Mouse (Mus musculus): ENCODE results near the gene Gm10118. TPM values are rescaled to one million over a fixed set of nuclear protein-coding genes. Genes with fewer than 3 reads are reported as not detected.

Gm10118 gene
- 1.2 and 2.1 TPM in 2 replicates for polyA plus RNA-seq (2014; fragmentation: Nextera tagmentation; extraction: Ambion mirVana)

GRCm38 (mm10) chr10:63927334-63927733 lies at the start of gene Gm10118:
Gm10118 (minus strand) TSS chr10:63927434.
- Histone ChIP-seq H3K9me3 (ENCODE audit: control insufficient read depth, low read length) (no peaks in the 10 kb centered on the region), H3K4me1 (ENCODE audit: control insufficient read depth, insufficient read depth, low read length) (no peaks in the 10 kb centered on the region), H3K4me3 (replicated peaks; ENCODE audit: low read depth, low read length) (no peak within 1 kb of the TSS), H3K4me2 (ENCODE audit: low read length) (no peak within 1 kb of the TSS), H3K9ac (replicated peaks; ENCODE audit: low read length) (no peak within 1 kb of the TSS), H3K36me3 (ENCODE audit: control insufficient read depth, insufficient read depth, low read length) (no peaks in the 10 kb centered on the region), H3K27ac (replicated peaks; ENCODE audit: low read depth, low read length) (no peak within 1 kb of the TSS), H3K27me3 (ENCODE audit: control insufficient read depth, insufficient read depth, low read length) (no peaks in the 10 kb centered on the region)
- no peak for DNase-seq
- no peak for ATAC-seq (ENCODE audit: low FRiP score, low TSS enrichment)

- Histone ChIP-seq H3K9me3 (ENCODE audit: control insufficient read depth, low read length) (no peaks in the 10 kb centered on the region), H3K4me2 (ENCODE audit: low read length) (no peak overlapping the region), H3K4me3 (replicated peaks; ENCODE audit: low read depth, low read length) (no peak overlapping the region), H3K9ac (replicated peaks; ENCODE audit: low read length) (no peak overlapping the region), H3K27ac (replicated peaks; ENCODE audit: low read depth, low read length) (no peak overlapping the region), H3K4me1 (ENCODE audit: control insufficient read depth, insufficient read depth, low read length) (0 out of 2 replicates have a peak, but pooled peaks cover 1% of the 10 kb centered on the region), H3K27me3 (ENCODE audit: control insufficient read depth, insufficient read depth, low read length) (no peaks in the 10 kb centered on the region), H3K36me3 (ENCODE audit: control insufficient read depth, insufficient read depth, low read length) (no peaks in the 10 kb centered on the region)
- DNase-seq (no peak), ATAC-seq (ENCODE audit: low FRiP score, low TSS enrichment) (no peak)
- 95% methylated on average over 2 of the region's 2 CpGs for WGBS
Measured at GRCm38 (mm10) chr10:63972300-63972699, 45.1 kb upstream of the Gm10118 start.

GRCm38 (mm10) chr10:63954308-63954930 lies 27.2 kb upstream of the Gm10118 start:
- Histone ChIP-seq H3K4me3 (replicated peaks; ENCODE audit: low read depth, low read length) (no peak overlapping the region), H3K4me2 (ENCODE audit: low read length) (no peak overlapping the region), H3K4me1 (ENCODE audit: control insufficient read depth, insufficient read depth, low read length) (no peaks in the 10 kb centered on the region), H3K27ac (replicated peaks; ENCODE audit: low read depth, low read length) (0 out of 2 replicates have a peak overlapping the region, but pooled peaks have one; percentile 1), H3K9ac (replicated peaks; ENCODE audit: low read length) (no peak overlapping the region), H3K9me3 (ENCODE audit: control insufficient read depth, low read length) (no peaks in the 10 kb centered on the region), H3K36me3 (ENCODE audit: control insufficient read depth, insufficient read depth, low read length) (no peaks in the 10 kb centered on the region), H3K27me3 (ENCODE audit: control insufficient read depth, insufficient read depth, low read length) (no peaks in the 10 kb centered on the region)
- DNase-seq (peak; percentile 43), ATAC-seq (ENCODE audit: low FRiP score, low TSS enrichment) (no peak)
- 23% methylated on average over 6 of the region's 7 CpGs for WGBS

- Histone ChIP-seq H3K4me3 (replicated peaks; ENCODE audit: low read depth, low read length) (no peak overlapping the region), H3K4me1 (ENCODE audit: control insufficient read depth, insufficient read depth, low read length) (no peaks in the 10 kb centered on the region), H3K36me3 (ENCODE audit: control insufficient read depth, insufficient read depth, low read length) (no peaks in the 10 kb centered on the region), H3K9me3 (ENCODE audit: control insufficient read depth, low read length) (no peaks in the 10 kb centered on the region), H3K4me2 (ENCODE audit: low read length) (no peak overlapping the region), H3K27ac (replicated peaks; ENCODE audit: low read depth, low read length) (no peak overlapping the region), H3K9ac (replicated peaks; ENCODE audit: low read length) (no peak overlapping the region), H3K27me3 (ENCODE audit: control insufficient read depth, insufficient read depth, low read length) (no peaks in the 10 kb centered on the region)
- ATAC-seq (ENCODE audit: low FRiP score, low TSS enrichment) (no peak), DNase-seq (no peak)
- 90% methylated on average over 1 of the region's 1 CpGs for WGBS
Measured at GRCm38 (mm10) chr10:63951481-63951880, 24.2 kb upstream of the Gm10118 start.

- 81% methylated on average over 8 of the region's 8 CpGs for WGBS
- Histone ChIP-seq H3K4me3 (replicated peaks; ENCODE audit: low read depth, low read length) (no peak overlapping the region), H3K27me3 (ENCODE audit: control insufficient read depth, insufficient read depth, low read length) (no peaks in the 10 kb centered on the region), H3K27ac (replicated peaks; ENCODE audit: low read depth, low read length) (no peak overlapping the region), H3K9me3 (ENCODE audit: control insufficient read depth, low read length) (no peaks in the 10 kb centered on the region), H3K4me2 (ENCODE audit: low read length) (no peak overlapping the region), H3K4me1 (ENCODE audit: control insufficient read depth, insufficient read depth, low read length) (no peaks in the 10 kb centered on the region), H3K36me3 (ENCODE audit: control insufficient read depth, insufficient read depth, low read length) (no peaks in the 10 kb centered on the region), H3K9ac (replicated peaks; ENCODE audit: low read length) (no peak overlapping the region)
- DNase-seq (no peak), ATAC-seq (ENCODE audit: low FRiP score, low TSS enrichment) (no peak)
Measured at GRCm38 (mm10) chr10:63950867-63951266, 23.6 kb upstream of the Gm10118 start.

GRCm38 (mm10) chr10:63947266-63947665 lies 20.0 kb upstream of the Gm10118 start:
- Histone ChIP-seq H3K27ac (replicated peaks; ENCODE audit: low read depth, low read length) (no peak overlapping the region), H3K27me3 (ENCODE audit: control insufficient read depth, insufficient read depth, low read length) (no peaks in the 10 kb centered on the region), H3K36me3 (ENCODE audit: control insufficient read depth, insufficient read depth, low read length) (no peaks in the 10 kb centered on the region), H3K9me3 (ENCODE audit: control insufficient read depth, low read length) (no peaks in the 10 kb centered on the region), H3K4me3 (replicated peaks; ENCODE audit: low read depth, low read length) (no peak overlapping the region), H3K4me1 (ENCODE audit: control insufficient read depth, insufficient read depth, low read length) (no peaks in the 10 kb centered on the region), H3K4me2 (ENCODE audit: low read length) (no peak overlapping the region), H3K9ac (replicated peaks; ENCODE audit: low read length) (no peak overlapping the region)
- ATAC-seq (ENCODE audit: low FRiP score, low TSS enrichment): no peak
- no peak for DNase-seq
- 49% methylated on average over 4 of the region's 4 CpGs for WGBS

- WGBS: 86% methylated on average over 3 of the region's 3 CpGs
- Histone ChIP-seq H3K27ac (replicated peaks; ENCODE audit: low read depth, low read length) (no peak overlapping the region), H3K27me3 (ENCODE audit: control insufficient read depth, insufficient read depth, low read length) (no peaks in the 10 kb centered on the region), H3K9me3 (ENCODE audit: control insufficient read depth, low read length) (no peaks in the 10 kb centered on the region), H3K36me3 (ENCODE audit: control insufficient read depth, insufficient read depth, low read length) (no peaks in the 10 kb centered on the region), H3K9ac (replicated peaks; ENCODE audit: low read length) (no peak overlapping the region), H3K4me3 (replicated peaks; ENCODE audit: low read depth, low read length) (no peak overlapping the region), H3K4me2 (ENCODE audit: low read length) (no peak overlapping the region), H3K4me1 (ENCODE audit: control insufficient read depth, insufficient read depth, low read length) (no peaks in the 10 kb centered on the region)
- ATAC-seq (ENCODE audit: low FRiP score, low TSS enrichment) (no peak), DNase-seq (no peak)
Measured at GRCm38 (mm10) chr10:63945534-63945933, 18.3 kb upstream of the Gm10118 start.

GRCm38 (mm10) chr10:63933946-63934345 lies 6.7 kb upstream of the Gm10118 start:
- Histone ChIP-seq H3K4me3 (replicated peaks; ENCODE audit: low read depth, low read length) (no peak overlapping the region), H3K27me3 (ENCODE audit: control insufficient read depth, insufficient read depth, low read length) (no peaks in the 10 kb centered on the region), H3K36me3 (ENCODE audit: control insufficient read depth, insufficient read depth, low read length) (no peaks in the 10 kb centered on the region), H3K9ac (replicated peaks; ENCODE audit: low read length) (no peak overlapping the region), H3K4me2 (ENCODE audit: low read length) (no peak overlapping the region), H3K27ac (replicated peaks; ENCODE audit: low read depth, low read length) (no peak overlapping the region), H3K4me1 (ENCODE audit: control insufficient read depth, insufficient read depth, low read length) (no peaks in the 10 kb centered on the region), H3K9me3 (ENCODE audit: control insufficient read depth, low read length) (no peaks in the 10 kb centered on the region)
- ATAC-seq (ENCODE audit: low FRiP score, low TSS enrichment): no peak
- 71% methylated on average over 5 of the region's 5 CpGs for WGBS
- DNase-seq: no peak

GRCm38 (mm10) chr10:63908878-63909277 lies 18.4 kb downstream of the Gm10118 start:
- Histone ChIP-seq H3K9me3 (ENCODE audit: control insufficient read depth, low read length) (no peaks in the 10 kb centered on the region), H3K36me3 (ENCODE audit: control insufficient read depth, insufficient read depth, low read length) (no peaks in the 10 kb centered on the region), H3K27me3 (ENCODE audit: control insufficient read depth, insufficient read depth, low read length) (no peaks in the 10 kb centered on the region), H3K9ac (replicated peaks; ENCODE audit: low read length) (no peak overlapping the region), H3K4me1 (ENCODE audit: control insufficient read depth, insufficient read depth, low read length) (no peaks in the 10 kb centered on the region), H3K4me3 (replicated peaks; ENCODE audit: low read depth, low read length) (no peak overlapping the region), H3K4me2 (ENCODE audit: low read length) (no peak overlapping the region), H3K27ac (replicated peaks; ENCODE audit: low read depth, low read length) (no peak overlapping the region)
- no peak for DNase-seq
- no peak for ATAC-seq (ENCODE audit: low FRiP score, low TSS enrichment)
